13 mouse cellular contexts compared by ENCODE assay signal in genomic region chr11:117094646-117095045, GRCm38 (mm10). TPM values are rescaled to one million over a fixed set of nuclear protein-coding genes. Genes with fewer than 3 reads are reported as not detected.
DNase-seq lines count a peak whose midpoint lies in the region; ATAC-seq and TF ChIP-seq lines count a peak whose summit lies in the region.
"Had no signal": no experiment of that assay in that cellular context is flagged by ENCODE, and none has a peak within 500 bp of the region (broad histone marks: within the 10 kb centered on the region; RNA-seq: fewer than 3 reads in every experiment).

No protein-coding gene starts in this region.

- ATAC-seq in frontal cortex, adult (ENCODE audit: low TSS enrichment), result no peak
- ATAC-seq: CD4-positive, CD25-positive, alpha-beta regulatory T cell, adult 4 months; forebrain, embryonic 14.5 days had no signal

- no peak overlapping the region for H3K4me3 ChIP-seq in layer of hippocampus, adult 2 months
- peak overlapping the region; percentile 25 for H3K4me3 ChIP-seq in brown adipose tissue, adult 24 weeks (ENCODE audit: insufficient read depth, low read depth, low read length)
- H3K4me3 ChIP-seq: embryonic facial prominence, embryonic 13.5 days; limb, embryonic 15.5 days had no signal

- peak in 1 of 2 experiments; percentile 34 for DNase-seq in layer of hippocampus, adult 2 months (ENCODE audit: low spot score in 2 of 2)
- no peak for DNase-seq in layer of hippocampus, postnatal 14 days (ENCODE audit: low spot score in 2 of 2)
- peak; percentile 68 for DNase-seq in gastrocnemius, postnatal 25 days
- DNase-seq in heart, postnatal 14 days, result peak; percentile 62 to 68
- DNase-seq in spleen, adult 18-20 months, result no peak
- DNase-seq: cerebellum, postnatal 14 days; thymus, postnatal 25 days had no signal

- TF ChIP-seq CTCF in layer of hippocampus, adult 2 months (conservative IDR thresholded peaks at IDR 0.05), result no peak

- peak overlapping the region; percentile 64; the same call in 1 of the 2 replicates for H3K27ac ChIP-seq in layer of hippocampus, adult 2 months
- peak overlapping the region; percentile 100 for H3K27ac ChIP-seq in brown adipose tissue, adult 24 weeks (replicated peaks; ENCODE audit: low read depth, low read length)
- H3K27ac ChIP-seq: embryonic facial prominence, embryonic 13.5 days; limb, embryonic 15.5 days had no signal

- peaks cover 50% of the 10 kb centered on the region for H3K4me1 ChIP-seq in brown adipose tissue, adult 24 weeks (ENCODE audit: control insufficient read depth, insufficient read depth, insufficient read length, low read length)

- intact Hi-C loops in heart, postnatal 14 days (cut with DNase I), result no loop called here

RNA-seq across cellular contexts. Expression of gene Sec14l1, which starts 20.3 kb away (rescaled TPM):
- 100 to 1,000 TPM; 226 to 239 TPM for total RNA-seq in layer of hippocampus, adult 2 months (2021)
- total RNA-seq in layer of hippocampus, postnatal 14 days (2021), result 100 to 1,000 TPM; 171 to 174 TPM
- 35.4 and 37.4 TPM in 2 replicates for polyA plus RNA-seq in brown adipose tissue, adult 24 weeks (2012; ENCODE audit: insufficient read depth, insufficient read length, missing spikeins)
- 10 to 100 TPM; 40.7 to 45.1 TPM for total RNA-seq in gastrocnemius, postnatal 25 days (2021)
- total RNA-seq in heart, postnatal 14 days (2021), result 10 to 100 TPM; 89.1 to 92.0 TPM

Comparison
In these comparisons a context has a peak if more than half of its experiments do, and no peak if none do; other contexts are left out.
1. DNase-seq: peak in gastrocnemius, postnatal 25 days (single experiment) and heart, postnatal 14 days (2 of 2); none in layer of hippocampus, postnatal 14 days (0 of 2) and spleen, adult 18-20 months (0 of 2).